Mouse (Mus musculus) common myeloid progenitor, adult 5-6 weeks (primary cell): ENCODE results near the gene Htr6. TPM values are rescaled to one million over a fixed set of nuclear protein-coding genes. Genes with fewer than 3 reads are reported as not detected.

ENCODE experiments used
- ATAC-seq: replicated peaks from 2 replicates; pipeline ENCODE4 v1.8.0; 2016; ENCODE audit warnings: low read depth, mild to moderate bottlenecking, moderate TSS enrichment, inconsistent platforms; ENCODE audit not compliant: poor library complexity, severe bottlenecking
- total RNA-seq: library from RNA; stranded (forward); fragments of 200-1000, 187-1606 nt; gene quantifications from 2 replicates; pipeline ENCODE4 v1.2.3, GENCODE M21; 2017

Gene Htr6
- total RNA-seq, 1 experiment from 2014 or later = not detected

DNA sequence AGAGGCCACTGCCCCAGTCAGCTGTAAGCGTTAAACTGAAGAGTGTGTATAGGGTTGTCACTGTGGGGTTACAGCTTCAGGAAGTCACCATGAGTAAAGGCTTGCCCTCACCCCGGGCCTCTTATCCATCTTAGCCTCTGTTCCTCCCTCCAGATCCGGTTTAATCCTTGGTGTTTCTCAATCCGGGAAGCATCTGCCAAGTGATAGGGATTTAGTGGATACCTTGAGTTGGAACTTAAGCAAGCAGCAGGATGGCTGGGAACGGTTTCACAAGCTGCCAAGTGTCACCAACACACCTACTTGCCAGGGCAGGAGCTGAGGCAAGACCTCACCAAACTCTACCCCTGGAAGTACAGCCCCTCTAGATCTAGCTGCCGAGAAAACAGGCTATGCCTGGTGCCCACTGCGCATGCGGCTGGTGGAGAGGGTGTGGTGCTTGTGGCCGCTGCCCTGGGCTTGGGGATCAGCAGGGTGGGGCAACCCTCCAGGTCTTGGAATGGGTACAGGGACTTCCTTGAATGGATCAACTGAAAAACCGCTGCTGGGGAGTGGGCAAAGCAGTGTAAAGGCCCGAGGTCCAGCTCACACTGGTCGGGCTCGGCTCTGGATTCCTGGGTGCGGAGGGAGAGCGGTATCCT, 15.1 kb upstream of the Htr6 start:
- ATAC-seq = no peak

DNA sequence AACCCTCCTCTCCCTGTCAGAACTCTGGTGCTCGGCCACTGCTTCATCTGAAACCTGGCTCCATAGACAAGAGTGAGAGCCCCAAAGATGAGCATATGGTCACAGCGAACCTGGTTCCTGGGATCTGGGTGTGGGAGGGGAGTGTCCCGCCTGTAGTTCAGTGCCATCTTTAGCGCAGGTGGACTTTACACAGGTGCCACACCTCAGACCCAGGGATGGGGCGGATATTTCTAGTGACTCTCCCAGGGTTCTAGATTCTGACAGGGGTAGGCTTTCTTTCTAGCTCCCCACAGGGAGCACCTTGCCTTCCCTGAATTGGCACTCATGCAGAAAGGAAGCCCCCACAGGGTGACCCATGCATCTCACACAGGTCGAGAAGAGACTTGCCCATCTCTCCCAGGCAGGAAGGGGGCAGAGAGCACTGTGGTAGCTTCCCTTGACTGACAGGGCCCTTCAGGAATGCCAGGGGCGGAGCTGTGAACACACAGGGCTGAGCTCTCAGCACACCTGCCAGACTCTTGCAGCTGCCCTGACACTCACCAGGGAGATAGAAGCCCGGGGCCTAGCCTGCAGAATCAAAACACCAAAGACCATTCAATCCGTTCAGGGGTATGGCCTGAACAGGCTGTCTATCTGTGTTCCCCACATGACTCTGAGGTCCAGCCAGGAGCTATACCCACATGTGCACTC, 13.8 kb upstream of the Htr6 start:
- ATAC-seq = no peak

- no peak for ATAC-seq
Measured at GRCm38 (mm10) chr4:139086984-139087383, 11.6 kb upstream of the Htr6 start.

DNA sequence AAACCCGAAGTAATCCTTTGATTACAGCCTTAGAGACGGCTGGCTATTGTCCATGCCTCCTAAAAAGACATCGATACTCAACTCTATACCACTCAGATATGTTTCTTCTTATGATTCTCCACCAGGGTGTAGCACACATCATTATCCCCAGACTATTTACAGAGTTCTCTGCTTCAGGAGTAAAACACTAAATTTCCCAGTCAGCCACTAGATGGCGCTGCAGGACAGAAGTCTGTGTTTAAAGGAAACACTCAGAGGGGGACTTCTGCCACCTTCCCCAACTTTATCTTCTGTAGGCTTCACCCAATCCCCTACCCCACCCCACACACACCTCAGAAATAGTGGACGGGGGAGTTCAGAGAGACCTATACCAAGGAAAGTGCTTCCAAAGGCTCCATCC, 10.7 kb upstream of the Htr6 start:
- ATAC-seq = peak; percentile 72

DNA sequence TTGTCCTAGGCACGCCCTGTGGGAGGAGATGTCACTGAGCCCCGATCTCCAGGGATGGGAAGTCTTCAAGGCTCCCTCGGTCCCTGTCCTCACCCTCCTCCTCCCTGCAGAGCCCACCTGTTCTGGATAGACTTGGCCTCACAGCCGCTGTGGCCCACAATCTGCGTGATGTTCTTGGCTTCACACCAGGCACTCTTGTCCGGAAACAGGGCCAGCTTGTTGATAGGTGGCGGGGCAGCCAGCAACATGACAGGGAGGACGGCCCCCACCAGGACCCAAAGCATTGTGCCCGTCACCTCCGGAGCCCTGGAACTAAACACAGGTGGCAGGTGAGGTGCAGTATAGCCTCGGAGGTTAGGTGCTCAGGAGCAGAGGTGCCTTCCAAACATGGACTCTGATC, 10.0 kb upstream of the Htr6 start:
- no peak for ATAC-seq

- no peak for ATAC-seq
Measured at GRCm38 (mm10) chr4:139082790-139083564, 7.6 kb upstream of the Htr6 start.

- ATAC-seq = no peak
Measured at GRCm38 (mm10) chr4:139081270-139081931, 6.0 kb upstream of the Htr6 start.

GRCm38 (mm10) chr4:139080259-139080658, 4.9 kb upstream of the Htr6 start:
- no peak for ATAC-seq

DNA sequence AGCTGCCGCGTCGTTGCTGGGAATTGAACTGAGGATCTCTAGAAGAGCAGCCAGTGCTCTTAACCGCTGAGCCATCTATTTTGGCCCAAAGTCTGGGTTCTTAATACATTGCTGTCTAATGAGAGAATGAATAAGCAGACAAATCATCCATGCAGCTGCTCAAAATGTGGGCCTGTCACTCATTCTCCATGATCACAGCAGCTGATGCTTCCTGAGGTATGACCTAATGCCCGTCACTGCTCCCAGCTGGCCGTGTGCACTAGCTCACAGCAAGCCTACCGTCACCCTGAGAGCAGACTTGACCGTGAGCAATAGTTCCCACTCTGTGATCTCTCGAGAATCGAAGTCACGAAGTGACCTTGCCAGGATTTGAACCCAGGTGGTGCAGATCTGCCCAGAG, 4.1 kb upstream of the Htr6 start:
- ATAC-seq = no peak

DNA sequence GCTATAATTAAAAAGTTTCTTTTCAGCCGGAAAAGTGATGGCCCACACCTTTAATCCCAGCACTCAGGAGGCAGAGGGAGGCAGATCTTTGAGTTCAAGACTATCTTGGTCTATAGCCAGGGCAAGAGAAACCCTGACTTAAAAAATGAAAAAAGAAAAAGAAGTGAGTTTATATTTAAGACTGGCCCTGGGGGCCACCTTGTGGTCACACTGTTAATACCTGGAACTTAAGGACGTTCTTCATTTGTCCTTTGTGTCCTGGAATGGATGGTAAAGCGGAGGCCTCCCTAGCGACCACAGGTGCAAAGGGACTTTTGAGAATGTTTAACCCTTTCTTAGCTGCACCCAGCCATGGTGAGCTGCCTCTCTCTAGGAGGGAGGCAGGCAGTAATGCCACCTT, 3.4 kb upstream of the Htr6 start:
- ATAC-seq = 0 out of 2 replicates have a peak, but pooled peaks have one; percentile 31

DNA sequence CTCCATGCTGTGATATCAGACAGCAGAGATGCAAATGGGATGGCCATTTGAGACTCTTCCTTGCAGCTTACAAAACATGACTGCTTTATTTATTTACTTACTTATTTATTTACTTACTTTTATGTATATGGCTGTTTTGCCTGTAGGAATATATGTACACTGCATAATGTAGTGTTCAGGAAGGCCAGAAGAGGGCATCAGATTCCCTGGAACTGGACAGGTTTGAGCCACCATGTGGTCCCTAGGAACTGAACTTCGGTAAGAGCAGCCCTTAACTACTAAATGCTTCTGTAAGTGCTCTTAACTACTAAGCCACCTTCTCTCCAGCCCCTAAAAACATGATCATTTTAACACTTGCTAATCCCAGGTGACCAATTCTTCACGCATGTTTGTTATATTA, 2.9 kb upstream of the Htr6 start:
- peak; percentile 70 for ATAC-seq

DNA sequence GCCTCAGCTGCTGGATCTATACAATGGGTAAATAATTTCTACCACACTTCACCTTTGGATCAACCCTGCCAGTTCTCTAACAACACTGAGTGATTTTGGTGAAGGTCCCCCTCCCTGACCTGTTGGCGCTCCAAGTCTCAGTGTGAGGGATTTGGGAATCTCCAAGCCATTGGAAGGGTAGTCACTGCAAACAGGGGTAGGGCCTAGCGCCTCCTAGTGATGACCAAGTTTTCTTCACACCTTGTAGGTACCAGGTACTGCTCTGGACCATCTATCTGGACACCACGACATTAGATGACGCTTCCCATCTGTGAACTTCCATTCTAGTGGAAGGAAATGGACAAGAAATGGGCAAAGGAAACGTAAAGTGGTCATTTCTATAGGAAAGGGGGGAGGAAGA, 545 bp upstream of the Htr6 start:
- ATAC-seq = no peak

GRCm38 (mm10) chr4:139074060-139074459, 1.3 kb downstream of the Htr6 start:
- no peak for ATAC-seq

- no peak for ATAC-seq
Measured at GRCm38 (mm10) chr4:139068287-139068686, 7.1 kb downstream of the Htr6 start.

DNA sequence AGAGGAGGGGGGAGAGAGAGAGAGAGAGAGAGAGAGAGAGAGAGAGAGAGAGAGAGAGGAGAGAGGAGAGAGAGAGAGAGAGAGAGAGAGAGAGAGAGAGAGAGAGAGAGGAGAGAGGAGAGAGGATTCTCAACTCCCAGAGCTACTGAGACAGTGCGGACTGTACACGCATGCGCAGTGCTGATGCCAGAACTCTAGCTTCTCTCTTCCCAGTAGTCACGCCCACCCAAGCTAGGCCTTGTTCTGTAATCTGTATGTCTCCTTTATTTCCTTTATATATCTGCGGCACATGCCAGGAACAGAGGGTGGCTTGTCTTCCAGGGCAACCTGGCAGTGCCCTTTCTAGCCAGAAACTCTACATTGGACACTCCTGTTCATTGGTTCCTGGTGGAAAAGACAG, 10.5 kb downstream of the Htr6 start:
- no peak for ATAC-seq

GRCm38 (mm10) chr4:139059569-139059968, 15.8 kb downstream of the Htr6 start:
- 0 out of 2 replicates have a peak, but pooled peaks have one; percentile 31 for ATAC-seq

- no peak for ATAC-seq
Measured at GRCm38 (mm10) chr4:139058029-139058428, 17.3 kb downstream of the Htr6 start.

GRCm38 (mm10) chr4:139057291-139057690, 18.1 kb downstream of the Htr6 start:
- ATAC-seq = no peak

GRCm38 (mm10) chr4:139055744-139056143, 19.6 kb downstream of the Htr6 start:
- no peak for ATAC-seq

DNA sequence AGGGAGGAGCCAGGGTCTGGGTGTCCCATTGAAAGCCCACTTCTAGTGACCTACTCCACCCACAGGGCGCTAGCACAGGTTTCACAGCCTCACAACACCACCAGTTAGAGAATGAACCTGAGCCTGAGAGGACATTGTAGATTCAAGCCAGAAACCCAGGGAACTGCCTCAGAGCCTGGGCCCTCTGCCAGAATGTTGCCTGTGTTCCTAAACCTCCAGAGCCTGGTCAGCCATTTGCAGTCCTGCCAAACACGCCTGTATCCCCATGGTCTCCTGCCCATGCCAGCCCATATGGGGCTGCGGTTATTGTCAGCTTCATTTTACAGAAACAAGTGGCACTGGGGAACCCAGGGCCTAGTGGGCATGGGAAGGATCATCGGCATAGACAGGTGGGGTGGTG, 20.0 kb downstream of the Htr6 start:
- no peak for ATAC-seq
